Mouse (Mus musculus) intestine, postnatal 0 days (tissue): Measurements from ENCODE around the gene Sfxn3. TPM values are rescaled to one million over a fixed set of nuclear protein-coding genes. Genes with fewer than 3 reads are reported as not detected.

Experiments used
- ATAC-seq: fragments of 200-750 bp; cut with Nextera tagmentation; 2 replicates; pipeline ENCODE4 v1.8.0; 2017; ENCODE audit warnings: mild to moderate bottlenecking, moderate TSS enrichment, moderate library complexity
- H3K27ac ChIP-seq: fragments of 300-500 bp; sonication (generic); 2 replicates; pipeline ENCODE4 v1.5.1; 2014; ENCODE audit warnings: mild to moderate bottlenecking, low read depth, low read length, moderate library complexity
- H3K27me3 ChIP-seq: fragments of 300-500 bp; sonication (generic); replicated peaks from 2 replicates; pipeline ENCODE4 v1.6.1; 2014; ENCODE audit warnings: low read length, mixed read lengths; ENCODE audit not compliant: control insufficient read depth, insufficient read depth
- H3K36me3 ChIP-seq: fragments of 300-500 bp; sonication (generic); 2 replicates; pipeline ENCODE4 v1.6.1; 2014; ENCODE audit warnings: mild to moderate bottlenecking, moderate library complexity; ENCODE audit not compliant: control insufficient read depth, insufficient read depth
- H3K4me1 ChIP-seq: fragments of 300-500 bp; sonication (generic); replicated peaks from 2 replicates; pipeline ENCODE4 v1.6.1; 2014; ENCODE audit warnings: antibody characterized with exemption, low read length, mixed read lengths; ENCODE audit not compliant: control insufficient read depth, insufficient read depth
- H3K4me2 ChIP-seq: fragments of 300-500 bp; sonication (generic); replicated peaks from 2 replicates; pipeline ENCODE4 v1.6.1; 2014; ENCODE audit warnings: low read depth, mild to moderate bottlenecking, moderate library complexity
- H3K4me3 ChIP-seq: fragments of 300-500 bp; sonication (generic); 2 replicates; pipeline ENCODE4 v1.5.1; 2014; ENCODE audit warnings: low read depth, low read length
- H3K9ac ChIP-seq: fragments of 300-500 bp; sonication (generic); 2 replicates; pipeline ENCODE4 v1.6.1; 2014; ENCODE audit warnings: mild to moderate bottlenecking, low read depth, low read length
- H3K9me3 ChIP-seq: fragments of 300-500 bp; sonication (generic); 2 replicates; pipeline ENCODE4 v1.6.1; 2016; ENCODE audit warnings: mixed run types; ENCODE audit not compliant: control insufficient read depth
- CTCF ChIP-seq: sonication (generic); IDR thresholded peaks from 2 replicates; pipeline ENCODE4 v1.5.1; 2016; ENCODE audit warnings: low read depth, mild to moderate bottlenecking, control low read depth, antibody characterized with exemption, moderate library complexity
- WGBS: fragments of 180-500 bp; shearing (Covaris S2); extraction: QIAGEN DNeasy Blood & Tissue Kit; methylation state at CpG from one replicate; pipeline ENCODE4 v1.1.7; 2014; 5-methylcytosine and 5-hydroxymethylcytosine counted together
- polyA plus RNA-seq: library from polyadenylated mRNA; unstranded; fragments of >200 nt; fragmentation: Nextera tagmentation; extraction: Ambion mirVana; gene quantifications from 2 replicates; pipeline ENCODE4 v1.2.1, GENCODE M21; 2015

The Sfxn3 gene
- polyA plus RNA-seq, 1 experiment from 2014 or later, result 17.5 TPM

DNA sequence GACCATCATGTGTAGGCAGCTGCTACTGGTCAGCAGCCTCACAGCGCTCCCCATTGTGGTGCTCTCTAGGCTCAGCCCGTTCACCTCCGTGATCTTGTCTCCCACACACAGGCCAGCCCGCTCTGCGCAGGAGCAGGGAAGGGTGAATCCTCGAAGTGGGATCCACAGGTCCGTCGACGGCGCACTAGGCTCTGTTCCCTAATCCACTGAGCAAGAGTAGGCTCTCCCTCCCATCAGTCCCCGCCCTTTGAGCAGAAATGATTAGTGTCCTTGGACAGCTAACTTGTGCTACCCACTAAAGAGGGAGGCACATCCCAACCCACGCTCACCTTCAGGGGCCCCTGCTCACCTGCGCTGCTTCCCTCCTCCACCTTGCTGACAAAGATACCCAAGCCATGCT, 7.1 kb upstream of the Sfxn3 start:
- Histone ChIP-seq H3K36me3 (no peaks in the 10 kb centered on the region), H3K4me2 (no peak overlapping the region), H3K4me1 (0 out of 2 replicates have a peak, but pooled peaks cover 3% of the 10 kb centered on the region), H3K4me3 (no peak overlapping the region), H3K9me3 (no peaks in the 10 kb centered on the region), H3K9ac (no peak overlapping the region), H3K27me3 (peaks cover 8% of the 10 kb centered on the region), H3K27ac (no peak overlapping the region)
- WGBS, result 57% methylated on average over 13 of the region's 13 CpGs
- TF ChIP-seq CTCF, result no peak
- no peak for ATAC-seq

GRCm38 (mm10) chr19:45044389-45044927, 2.8 kb upstream of the Sfxn3 start:
- no peak overlapping the region for H3K4me2 ChIP-seq
- TF ChIP-seq CTCF, result no peak
- WGBS, result 68% methylated on average over 11 of the region's 11 CpGs

GRCm38 (mm10) chr19:45045236-45045635, 2.1 kb upstream of the Sfxn3 start:
- no peak for ATAC-seq
- Histone ChIP-seq H3K4me2 (no peak overlapping the region), H3K4me1 (0 out of 2 replicates have a peak, but pooled peaks cover 3% of the 10 kb centered on the region), H3K9ac (no peak overlapping the region), H3K4me3 (no peak overlapping the region), H3K36me3 (no peaks in the 10 kb centered on the region), H3K9me3 (no peaks in the 10 kb centered on the region), H3K27ac (no peak overlapping the region), H3K27me3 (peaks cover 5% of the 10 kb centered on the region)
- no peak for TF ChIP-seq CTCF
- WGBS, result 55% methylated on average over 15 of the region's 15 CpGs

More at GRCm38 (mm10) chr19:45044389-45044927, 2.8 kb upstream of the Sfxn3 start:
- H3K9ac ChIP-seq, result no peak overlapping the region
- peaks cover 8% of the 10 kb centered on the region for H3K27me3 ChIP-seq
- no peak overlapping the region for H3K4me3 ChIP-seq
- H3K4me1 ChIP-seq, result 0 out of 2 replicates have a peak, but pooled peaks cover 3% of the 10 kb centered on the region
- H3K9me3 ChIP-seq, result no peaks in the 10 kb centered on the region
- H3K36me3 ChIP-seq, result no peaks in the 10 kb centered on the region
- no peak for ATAC-seq
- no peak overlapping the region for H3K27ac ChIP-seq

- Histone ChIP-seq H3K4me1 (0 out of 2 replicates have a peak, but pooled peaks cover 3% of the 10 kb centered on the region), H3K27ac (no peak within 1 kb of the TSS)
- WGBS, result 84% methylated on average over 5 of the region's 5 CpGs
These were observed 1.7 kb upstream of the Sfxn3 start, which contains the start of gene Pdzd7 for GRCm38 (mm10) chr19:45045651-45046050. Gene Pdzd7 (minus strand): TSS chr19:45045717.

DNA sequence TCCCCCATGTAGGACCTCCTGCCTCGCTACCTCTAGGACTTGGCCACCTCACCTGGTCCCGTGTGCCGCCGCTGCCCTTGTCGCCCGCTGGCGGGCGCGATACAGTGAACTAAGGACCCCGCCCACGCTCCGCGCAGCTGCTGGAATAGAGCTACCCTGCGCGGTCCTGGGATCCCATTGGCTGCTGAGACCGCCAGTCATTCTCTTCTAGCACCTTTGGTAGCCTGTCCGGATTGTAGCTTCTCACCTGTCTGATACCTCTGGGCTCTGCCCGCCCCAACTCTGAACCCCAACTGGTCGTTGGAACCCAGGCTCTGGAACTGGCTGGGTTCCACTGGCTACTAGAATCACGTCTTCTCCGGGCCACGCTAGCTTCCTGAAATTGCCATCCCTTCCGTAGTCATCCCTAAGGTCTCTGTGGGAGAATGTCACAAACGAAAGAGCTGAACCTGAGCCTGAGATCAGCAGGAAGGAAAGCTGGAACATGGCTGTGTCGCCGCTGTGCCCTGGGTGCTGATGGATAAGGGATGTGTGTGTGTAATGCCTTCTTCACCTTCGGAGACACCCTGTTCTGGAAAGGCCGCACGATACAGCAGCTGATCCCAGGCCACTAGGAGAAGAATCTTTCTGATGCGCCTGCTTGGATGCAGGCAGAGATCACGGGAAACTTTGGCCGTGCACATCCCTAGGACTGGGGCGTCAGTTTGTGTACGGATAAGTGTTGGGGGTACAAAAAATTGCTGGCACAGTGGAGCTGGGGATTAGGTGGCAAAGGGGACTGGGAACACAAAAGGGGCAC, 581 bp upstream of the Sfxn3 start:
- Histone ChIP-seq H3K36me3 (peaks cover 8% of the 10 kb centered on the region; the same call in 1 of the 2 replicates), H3K9me3 (no peaks in the 10 kb centered on the region), H3K4me1 (0 out of 2 replicates have a peak, but pooled peaks cover 3% of the 10 kb centered on the region), H3K27ac (peak overlapping the region; percentile 88), H3K9ac (no peak overlapping the region), H3K4me2 (peak overlapping the region; percentile 78), H3K27me3 (peaks cover 5% of the 10 kb centered on the region), H3K4me3 (peak overlapping the region; percentile 37)
- peak; percentile 62 for ATAC-seq
- peak; percentile 42 for TF ChIP-seq CTCF
- under 1% methylated on average over 34 of the region's 34 CpGs for WGBS

More at GRCm38 (mm10) chr19:45045651-45046050, 1.7 kb upstream of the Sfxn3 start, which contains the start of gene Pdzd7:
- no peak for ATAC-seq
- TF ChIP-seq CTCF, result no peak
- H3K9ac ChIP-seq, result no peak within 1 kb of the TSS
- H3K4me3 ChIP-seq, result peak within 1 kb of the TSS; percentile 37
- H3K36me3 ChIP-seq, result peaks cover 3% of the 10 kb centered on the region; the same call in 1 of the 2 replicates
- no peaks in the 10 kb centered on the region for H3K9me3 ChIP-seq
- H3K4me2 ChIP-seq, result peak within 1 kb of the TSS; percentile 78
- H3K27me3 ChIP-seq, result peaks cover 5% of the 10 kb centered on the region

- Histone ChIP-seq H3K27ac (peak overlapping the region; percentile 88), H3K4me3 (peak overlapping the region; percentile 37), H3K9me3 (no peaks in the 10 kb centered on the region), H3K27me3 (peaks cover 5% of the 10 kb centered on the region), H3K4me2 (peak overlapping the region; percentile 78), H3K4me1 (0 out of 2 replicates have a peak, but pooled peaks cover 3% of the 10 kb centered on the region), H3K36me3 (peaks cover 12% of the 10 kb centered on the region), H3K9ac (peak overlapping the region; percentile 51; the same call in 1 of the 2 replicates)
- TF ChIP-seq CTCF, result no peak
- 16% methylated on average over 11 of the region's 11 CpGs for whole genome bisulfite sequencing
- peak; percentile 49 for ATAC-seq
These were observed 786 bp downstream of the Sfxn3 start for GRCm38 (mm10) chr19:45047935-45048643.
